In the genomic region with DNA sequence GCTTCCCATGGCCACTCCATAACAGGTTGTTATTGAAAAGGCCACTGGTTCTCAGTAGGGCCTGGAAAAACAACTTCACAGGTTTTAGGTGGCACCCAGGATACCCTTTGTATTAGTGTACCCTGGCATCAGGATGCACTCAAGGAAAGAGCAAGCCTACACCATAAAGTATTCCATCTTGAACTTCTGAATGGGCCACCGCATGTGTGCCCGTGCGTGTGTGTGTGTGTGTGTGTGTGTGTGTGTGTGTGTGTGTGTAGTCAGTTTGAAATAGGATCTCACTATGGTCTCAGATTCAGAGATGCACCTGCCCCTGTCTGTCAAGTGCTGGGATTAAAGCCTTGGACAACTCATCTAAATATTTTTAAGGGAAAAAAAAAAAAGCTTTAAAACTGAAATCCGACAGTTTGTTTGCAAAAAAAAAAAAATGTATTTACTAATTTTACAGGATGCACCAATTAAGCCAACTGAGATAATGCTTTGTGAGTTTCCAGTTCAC, we compare ENCODE assay signal across 17 mouse cellular contexts. TPM values are rescaled to one million over a fixed set of nuclear protein-coding genes. Genes with fewer than 3 reads are reported as not detected.
DNase-seq lines count a peak whose midpoint lies in the region; ATAC-seq and TF ChIP-seq lines count a peak whose summit lies in the region.
"Had no signal": no experiment of that assay in that cellular context is flagged by ENCODE, and none has a peak within 500 bp of the region (broad histone marks: within the 10 kb centered on the region; RNA-seq: fewer than 3 reads in every experiment).

No protein-coding gene starts in this region.

- H3K79me3 ChIP-seq in C2C12 (ENCODE audit: low read depth) = no peaks in the 10 kb centered on the region

- no peaks in the 10 kb centered on the region for H3K79me2 ChIP-seq in C2C12 (ENCODE audit: control insufficient read depth, insufficient read depth)

- no peaks in the 10 kb centered on the region; the same call in 1 of the 2 replicates for H3K4me1 ChIP-seq in embryonic facial prominence, embryonic 11.5 days (ENCODE audit: control insufficient read depth, insufficient read depth, low read length)
- H3K4me1 ChIP-seq in limb, embryonic 12.5 days (replicated peaks) = peaks cover 12% of the 10 kb centered on the region

- H3K9ac ChIP-seq in embryonic facial prominence, embryonic 11.5 days (replicated peaks; ENCODE audit: low read length) = no peak overlapping the region
- no peak overlapping the region for H3K9ac ChIP-seq in limb, embryonic 12.5 days (replicated peaks)
- H3K9ac ChIP-seq: forebrain, embryonic 12.5 days; midbrain, embryonic 12.5 days; neural tube, embryonic 15.5 days had no signal

- no peaks in the 10 kb centered on the region for H3K9me3 ChIP-seq in embryonic facial prominence, embryonic 11.5 days (replicated peaks; ENCODE audit: control insufficient read depth, low read length)
- no peaks in the 10 kb centered on the region for H3K9me3 ChIP-seq in limb, embryonic 12.5 days
- H3K9me3 ChIP-seq: forebrain, embryonic 12.5 days; heart, embryonic 10.5 days; midbrain, embryonic 12.5 days; neural tube, embryonic 15.5 days had no signal

- H3K4me2 ChIP-seq in embryonic facial prominence, embryonic 11.5 days (ENCODE audit: low read depth, low read length) = no peak overlapping the region
- H3K4me2 ChIP-seq in limb, embryonic 12.5 days = no peak overlapping the region
- H3K4me2 ChIP-seq: liver, embryonic 11.5 days had no signal

- H3K27me3 ChIP-seq in C2C12 (ENCODE audit: control insufficient read depth, insufficient read depth, insufficient read length) = no peaks in the 10 kb centered on the region
- no peaks in the 10 kb centered on the region for H3K27me3 ChIP-seq in embryonic facial prominence, embryonic 11.5 days (ENCODE audit: control insufficient read depth, insufficient read depth, low read length)
- H3K27me3 ChIP-seq in limb, embryonic 12.5 days = no peaks in the 10 kb centered on the region
- H3K27me3 ChIP-seq: forebrain, embryonic 12.5 days; neural tube, embryonic 15.5 days had no signal

- no peaks in the 10 kb centered on the region for H3K36me3 ChIP-seq in C2C12 (ENCODE audit: control insufficient read depth, insufficient read depth)
- H3K36me3 ChIP-seq in embryonic facial prominence, embryonic 11.5 days (replicated peaks; ENCODE audit: control insufficient read depth, insufficient read depth, low read depth, low read length) = no peaks in the 10 kb centered on the region
- no peaks in the 10 kb centered on the region for H3K36me3 ChIP-seq in limb, embryonic 12.5 days
- H3K36me3 ChIP-seq: forebrain, embryonic 12.5 days; heart, embryonic 10.5 days; midbrain, embryonic 12.5 days; neural tube, embryonic 15.5 days had no signal

- H3ac ChIP-seq in C2C12 (ENCODE audit: control insufficient read depth, insufficient read length, low read depth) = no peak overlapping the region

- no peak overlapping the region for H3K4me3 ChIP-seq in C2C12 (ENCODE audit: insufficient read depth, poor library complexity, severe bottlenecking)
- no peak overlapping the region for H3K4me3 ChIP-seq in embryonic facial prominence, embryonic 11.5 days (ENCODE audit: low read depth, low read length)
- no peak overlapping the region for H3K4me3 ChIP-seq in limb, embryonic 12.5 days (replicated peaks)
- H3K4me3 ChIP-seq: midbrain, embryonic 12.5 days; neural tube, embryonic 15.5 days had no signal

- 81% methylated on average over 4 of the region's 4 CpGs for WGBS in embryonic facial prominence, embryonic 11.5 days
- 70% methylated on average over 4 of the region's 4 CpGs for WGBS in limb, embryonic 12.5 days

- no peak for DNase-seq in embryonic facial prominence, embryonic 11.5 days (ENCODE audit: low spot score)
- peak; percentile 18 to 39 for DNase-seq in gastrocnemius, adult 8-10 months (ENCODE audit: low spot score in 2 of 2)
- DNase-seq in c-Kit-positive CD71-positive TER-119-positive erythroid progenitor cells, embryonic 14.5 days (ENCODE audit: low spot score) = no peak
- DNase-seq in thymus, postnatal 0 days (ENCODE audit: low spot score) = no peak
- DNase-seq in adrenal gland, adult 8-10 months = no peak
- DNase-seq: cerebellum, postnatal 14 days; right cerebral cortex, postnatal 4 days; thymus, postnatal 14 days had no signal

- peak; percentile 55; the same call in 1 of the 2 replicates for ATAC-seq in embryonic facial prominence, embryonic 11.5 days (replicated peaks; ENCODE audit: insufficient number of reproducible peaks, low FRiP score, low TSS enrichment, low read depth)
- ATAC-seq in limb, embryonic 12.5 days (ENCODE audit: insufficient number of reproducible peaks, insufficient read depth, low FRiP score, low TSS enrichment, low read depth) = no peak
- ATAC-seq: intestine, postnatal 0 days had no signal

- TF ChIP-seq CTCF in C2C12 (IDR thresholded peaks at IDR 0.05; ENCODE audit: control insufficient read depth, insufficient read depth, insufficient read length) = no peak

- H3K27ac ChIP-seq in embryonic facial prominence, embryonic 11.5 days (replicated peaks; ENCODE audit: low read depth, low read length) = no peak overlapping the region
- H3K27ac ChIP-seq in limb, embryonic 12.5 days = peak overlapping the region; percentile 92; the same call in 1 of the 2 replicates
- H3K27ac ChIP-seq: macrophage; midbrain, embryonic 12.5 days; neural tube, embryonic 15.5 days had no signal

TF ChIP-seq in C2C12, 6 proteins besides CTCF, POLR2A, EP300 and RAD21:
- TF ChIP-seq USF1 (IDR thresholded peaks at IDR 0.05; ENCODE audit: low read depth) = no peak
- TF ChIP-seq FOSL1 (IDR thresholded peaks at IDR 0.05; ENCODE audit: insufficient read depth, low read length, poor library complexity, severe bottlenecking) = no peak
- TF ChIP-seq MYOG (IDR thresholded peaks at IDR 0.05; ENCODE audit: control insufficient read depth, extremely low read depth, insufficient read length) = no peak
- TF ChIP-seq MAX (IDR thresholded peaks at IDR 0.05) = no peak
- peak; percentile 92 for TF ChIP-seq MYOD1 (IDR thresholded peaks at IDR 0.05; ENCODE audit: control insufficient read depth, insufficient read length, low read depth)
- TF ChIP-seq CEBPB (IDR thresholded peaks at IDR 0.05; ENCODE audit: low read depth) = no peak

RNA-seq across cellular contexts. Expression of a gene that starts 2.0 kb away (rescaled TPM):
- polyA plus RNA-seq in C2C12 (2012; fragmentation: generic; extraction: Trizol) = 5.0 TPM
- 12.1 and 12.7 TPM in 2 replicates for polyA plus RNA-seq in embryonic facial prominence, embryonic 11.5 days (2014; fragmentation: Nextera tagmentation; extraction: Ambion mirVana)
- 10 to 100 TPM; 32.5 to 41.1 (median 39.0) TPM for total RNA-seq in gastrocnemius, adult 8-10 months (2022)
- 11.6 and 13.3 TPM in 2 replicates for polyA plus RNA-seq in limb, embryonic 12.5 days (2016; fragmentation: Nextera tagmentation; extraction: Ambion mirVana)
- 3.2 and 3.4 TPM in 2 replicates for polyA plus RNA-seq in thymus, postnatal 0 days (2015; fragmentation: Nextera tagmentation; extraction: Ambion mirVana)
- total RNA-seq in adrenal gland, adult 8-10 months (2022) = 10 to 100 TPM; 29.8 to 42.3 (median 30.6) TPM
- polyA plus RNA-seq: macrophage had no signal

Comparison
In these comparisons a context has a peak if more than half of its experiments do, and no peak if none do; other contexts are left out.
1. DNase-seq: peak in gastrocnemius, adult 8-10 months (2 of 2); none in embryonic facial prominence, embryonic 11.5 days (single experiment), c-Kit-positive CD71-positive TER-119-positive erythroid progenitor cells, embryonic 14.5 days (single experiment), thymus, postnatal 0 days (single experiment) and adrenal gland, adult 8-10 months (single experiment).